Mouse (Mus musculus) CD4-positive, CD25-positive, alpha-beta regulatory T cell, adult 4 months (primary cell): Measurements from ENCODE around the gene Pdrg1. TPM values are rescaled to one million over a fixed set of nuclear protein-coding genes. Genes with fewer than 3 reads are reported as not detected.

Experiments used
- polyA plus RNA-seq, 2 experiments: library from polyadenylated mRNA; unstranded; fragments of 100-300 nt; shearing (Covaris generic); gene quantifications; one replicate each; pipeline ENCODE4 v1.2.1; 2017

Pdrg1 gene
- polyA plus RNA-seq, 2 experiments from 2014 or later: 164 to 215 TPM

Other genes starting within 250 kb of the Pdrg1 start
- 10 to 100 TPM; 55.5 to 75.0 TPM for gene Bcl2l1, start 183.7 kb downstream of the Pdrg1 start, polyA plus RNA-seq
- gene Tpx2, start 167.5 kb downstream of the Pdrg1 start, polyA plus RNA-seq: 1 to 10 TPM; 4.0 to 9.7 TPM
- gene Mylk2, start 104.1 kb downstream of the Pdrg1 start, polyA plus RNA-seq: not detected
- not detected for gene Foxs1, start 82.2 kb downstream of the Pdrg1 start, polyA plus RNA-seq
- under 1 TPM in 1 of 2 experiments, not detected in 1; 0.11 TPM for gene Dusp15, start 63.7 kb downstream of the Pdrg1 start, polyA plus RNA-seq
- 1 to 10 TPM in 1 of 2 experiments, under 1 TPM in 1; 0.78 to 2.0 TPM for gene Ttll9, start 52.9 kb downstream of the Pdrg1 start, polyA plus RNA-seq
- not detected for gene Xkr7, start 16.4 kb upstream of the Pdrg1 start, polyA plus RNA-seq
- not detected for gene Ccm2l, start 50.5 kb upstream of the Pdrg1 start, polyA plus RNA-seq
- under 1 TPM; 0.61 to 0.67 TPM for gene Hck, start 93.0 kb upstream of the Pdrg1 start, polyA plus RNA-seq
- gene Tm9sf4, start 145.9 kb upstream of the Pdrg1 start, polyA plus RNA-seq: 10 to 100 TPM; 41.1 to 62.2 TPM
- gene Tspyl3, start 210.0 kb upstream of the Pdrg1 start, polyA plus RNA-seq: 10 to 100 TPM; 23.8 to 25.2 TPM
- 10 to 100 TPM; 20.2 to 23.1 TPM for gene Plagl2, start 226.0 kb upstream of the Pdrg1 start, polyA plus RNA-seq
- 10 to 100 TPM in 1 of 2 experiments, 1 to 10 TPM in 1; 9.4 to 11.9 TPM for gene Pofut1, start 226.1 kb upstream of the Pdrg1 start, polyA plus RNA-seq